Mouse (Mus musculus) right cerebral cortex, postnatal 4 days (tissue): Measurements from ENCODE around the gene Gm17651.

Experiments used
- DNase-seq: peaks from one replicate; pipeline ENCODE4 v3.0.0-alpha.2; 2022

The Gm17651 gene

GRCm38 (mm10) chr3:97674644-97675110 lies at the start of gene Gm17651:
TSS of gene Gm17651 (minus strand) at chr3:97674694.
- no peak for DNase-seq

GRCm38 (mm10) chr3:97719116-97719515 lies 44.6 kb upstream of the Gm17651 start:
- no peak for DNase-seq

DNA sequence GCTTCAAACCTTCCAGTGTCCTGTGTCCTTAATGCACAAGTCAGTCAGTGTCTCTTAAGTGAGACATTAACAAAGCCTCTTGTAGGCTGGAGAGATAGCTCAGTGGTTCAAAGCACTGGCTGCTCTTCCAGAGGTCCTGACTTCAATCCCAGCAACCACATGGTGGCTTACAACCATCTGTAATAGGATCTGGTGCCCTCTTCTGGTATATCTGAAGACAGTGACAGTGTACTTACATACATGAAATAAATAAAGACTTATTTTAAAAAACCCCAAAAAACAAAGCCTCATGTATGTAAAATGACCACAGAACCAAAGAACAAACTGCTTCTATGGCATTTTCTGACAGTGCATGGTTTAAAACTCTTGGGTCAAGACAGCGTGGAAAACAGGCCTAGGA lies 41.4 kb upstream of the Gm17651 start:
- DNase-seq: no peak

GRCm38 (mm10) chr3:97710881-97711280 lies 36.4 kb upstream of the Gm17651 start:
- no peak for DNase-seq

- no peak for DNase-seq
Measured at GRCm38 (mm10) chr3:97710134-97710533, 35.6 kb upstream of the Gm17651 start.

- no peak for DNase-seq
Measured at GRCm38 (mm10) chr3:97706561-97706960, 32.1 kb upstream of the Gm17651 start.

DNA sequence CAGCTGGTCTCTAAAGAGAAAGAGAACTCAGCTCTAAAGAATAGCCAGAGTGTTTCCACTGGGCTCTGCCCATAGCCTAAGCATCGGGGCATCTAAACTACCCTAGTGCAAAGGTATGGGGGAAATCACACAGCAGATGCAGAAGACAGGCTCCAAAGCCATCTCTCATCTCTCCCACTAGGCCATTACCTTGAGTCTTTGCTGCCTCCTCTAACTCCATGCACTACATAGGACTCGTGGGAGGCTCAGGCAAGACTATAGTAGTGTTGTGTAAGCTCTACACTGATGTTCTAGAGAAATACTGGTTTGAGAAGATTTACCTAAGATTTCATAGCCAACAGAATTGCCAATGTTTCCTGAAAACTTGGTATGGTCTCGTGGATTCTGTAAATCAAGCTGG lies 31.0 kb upstream of the Gm17651 start:
- no peak for DNase-seq

DNA sequence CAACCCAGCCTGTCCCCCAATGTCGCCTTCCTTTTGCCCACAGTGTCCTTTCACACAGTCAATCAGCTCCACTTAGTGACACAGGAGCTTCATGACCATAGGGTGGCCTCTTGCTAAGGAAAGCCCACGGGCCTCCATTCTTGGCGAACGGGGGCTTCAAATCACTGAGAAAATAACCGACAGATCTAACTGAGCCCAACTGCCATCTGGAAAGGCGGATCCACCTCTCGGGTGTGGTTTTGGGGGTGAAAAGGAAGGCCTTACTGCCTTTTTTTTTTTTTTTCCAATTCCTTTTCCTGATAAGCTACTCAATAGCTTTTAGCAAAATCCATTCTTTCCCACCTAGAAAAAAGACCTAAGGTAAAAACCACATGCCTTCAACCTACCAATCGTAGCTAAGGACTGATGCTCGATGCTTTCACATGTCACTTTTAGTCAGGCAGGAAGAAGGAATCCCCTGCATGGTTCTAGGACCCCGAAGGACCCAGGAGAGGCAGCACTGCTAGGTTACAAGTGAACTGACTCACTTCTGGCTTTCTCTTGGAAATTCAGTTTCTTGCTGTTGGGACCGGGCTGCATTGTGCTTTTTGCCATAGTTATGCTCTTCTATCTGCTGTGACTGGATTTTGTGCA lies 28.1 kb upstream of the Gm17651 start:
- no peak for DNase-seq

- DNase-seq: no peak
Measured at GRCm38 (mm10) chr3:97701198-97701597, 26.7 kb upstream of the Gm17651 start.

- DNase-seq: no peak
Measured at GRCm38 (mm10) chr3:97699061-97699460, 24.6 kb upstream of the Gm17651 start.

GRCm38 (mm10) chr3:97697291-97697690 lies 22.8 kb upstream of the Gm17651 start:
- DNase-seq: no peak

DNA sequence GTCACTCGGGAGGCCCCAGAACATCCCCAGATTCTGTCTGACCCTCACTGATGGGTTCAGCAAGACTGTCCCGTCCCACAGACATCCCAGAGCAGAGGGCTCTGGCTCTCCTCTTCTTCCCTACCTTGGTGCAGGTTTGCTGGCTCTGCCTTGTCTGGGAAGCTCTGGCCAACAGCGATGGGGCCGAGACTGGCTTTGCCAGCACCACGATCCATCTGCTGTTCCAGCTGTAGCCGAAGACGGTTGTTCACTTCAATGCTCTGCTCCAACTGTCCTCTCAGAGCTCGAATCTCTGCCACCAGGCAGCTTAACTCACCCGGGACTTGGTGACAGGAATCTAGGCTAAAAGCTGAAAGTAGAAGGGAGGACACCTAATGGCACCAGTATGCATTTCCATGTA lies 22.4 kb upstream of the Gm17651 start:
- DNase-seq: no peak

DNA sequence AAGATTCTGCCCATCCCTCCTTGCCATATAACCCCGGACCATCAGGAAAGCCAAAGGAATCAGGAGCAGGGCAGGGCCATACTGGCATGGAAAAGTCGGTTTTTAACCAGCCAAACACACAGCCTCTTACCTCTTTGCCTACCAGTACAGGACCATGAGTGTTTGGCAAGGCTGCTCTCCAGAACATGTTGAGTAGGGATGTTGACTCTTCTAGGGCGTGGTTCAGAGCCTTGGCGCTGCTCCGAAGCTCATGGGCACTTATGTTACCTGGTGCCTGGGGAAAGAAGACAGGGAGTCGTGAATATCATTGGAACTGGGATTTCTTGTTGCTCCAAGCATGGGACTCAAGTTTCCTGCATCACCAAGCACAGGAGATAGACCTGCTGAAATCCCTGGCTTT lies 19.3 kb upstream of the Gm17651 start:
- DNase-seq: no peak

GRCm38 (mm10) chr3:97691443-97692017 lies 17.0 kb upstream of the Gm17651 start:
- DNase-seq: no peak

DNA sequence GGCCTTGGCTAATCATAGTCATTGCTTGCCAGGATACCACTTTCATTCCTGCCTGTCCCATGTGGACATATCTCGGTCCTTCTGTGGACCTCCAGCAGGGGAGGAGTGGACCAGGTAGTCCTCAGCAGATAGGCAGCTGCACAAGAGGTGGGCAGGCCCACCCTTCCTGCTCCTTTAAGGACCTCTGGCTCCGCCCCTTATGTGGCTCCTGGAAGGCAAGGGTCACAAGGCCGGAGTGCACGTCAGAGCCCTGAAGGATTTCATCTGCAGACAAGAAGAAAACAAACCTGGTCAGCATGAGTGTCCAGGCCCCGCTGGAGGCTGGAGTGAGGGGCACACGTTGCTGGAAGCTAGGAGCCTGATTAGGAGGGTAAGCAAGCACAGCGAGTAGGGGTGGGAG lies 16.1 kb upstream of the Gm17651 start:
- no peak for DNase-seq

DNA sequence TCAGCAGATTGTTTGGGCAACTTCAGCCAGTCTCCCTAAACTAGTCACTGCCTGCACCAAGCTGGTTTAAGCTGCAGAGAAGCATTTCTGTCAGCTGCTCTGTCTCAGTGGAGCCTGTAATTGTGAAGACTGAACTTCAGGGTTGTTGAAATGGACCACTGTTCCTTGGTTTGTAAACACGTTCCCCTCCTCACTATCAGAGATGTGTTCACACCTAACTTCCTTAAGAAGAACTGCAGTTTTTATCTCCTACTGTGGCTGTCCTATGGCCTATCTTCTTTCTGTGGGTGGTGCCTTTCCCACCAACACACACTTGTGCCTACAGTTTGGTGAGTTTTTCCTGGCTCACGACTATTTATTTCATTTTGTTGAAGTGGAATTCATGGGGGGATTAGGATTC lies 14.8 kb upstream of the Gm17651 start:
- no peak for DNase-seq

DNA sequence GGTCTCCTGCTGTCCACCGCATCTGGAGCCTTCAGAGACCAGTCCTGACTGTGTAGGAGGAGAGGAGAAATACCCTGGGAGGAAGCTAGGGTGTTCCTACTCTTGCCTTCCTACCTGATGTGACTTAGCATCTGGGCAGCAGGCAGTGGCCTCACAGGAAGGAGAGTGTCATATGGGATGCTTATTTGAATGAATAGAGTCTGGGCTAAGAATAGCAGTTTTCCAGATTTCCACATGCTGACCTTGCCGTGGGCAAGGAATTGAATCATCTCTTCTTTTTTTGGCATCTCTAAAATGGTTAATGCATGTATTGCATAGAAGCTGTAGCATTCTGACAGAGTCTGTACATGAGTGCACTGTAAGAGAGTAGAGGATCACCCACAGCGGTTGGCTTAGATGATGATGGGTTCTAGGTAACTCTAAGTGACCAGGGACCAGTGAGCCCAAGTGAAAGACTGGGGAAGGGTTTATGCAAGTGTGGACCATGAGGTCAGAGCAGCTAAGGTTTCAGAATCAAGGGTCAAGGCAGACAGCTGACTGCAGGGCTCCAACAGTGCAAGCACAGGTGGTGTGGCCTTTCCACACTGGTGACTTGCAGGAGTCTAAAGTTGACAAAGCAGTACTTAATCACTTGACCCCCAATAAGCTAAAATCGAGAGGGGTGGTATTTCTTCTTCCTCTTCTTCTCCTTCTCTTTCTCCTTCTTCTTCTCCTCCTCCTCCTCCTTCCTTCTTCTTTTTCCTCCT lies 12.1 kb upstream of the Gm17651 start:
- no peak for DNase-seq

GRCm38 (mm10) chr3:97683560-97684195 lies 9.2 kb upstream of the Gm17651 start:
- no peak for DNase-seq

GRCm38 (mm10) chr3:97682576-97682975 lies 8.1 kb upstream of the Gm17651 start:
- no peak for DNase-seq

DNA sequence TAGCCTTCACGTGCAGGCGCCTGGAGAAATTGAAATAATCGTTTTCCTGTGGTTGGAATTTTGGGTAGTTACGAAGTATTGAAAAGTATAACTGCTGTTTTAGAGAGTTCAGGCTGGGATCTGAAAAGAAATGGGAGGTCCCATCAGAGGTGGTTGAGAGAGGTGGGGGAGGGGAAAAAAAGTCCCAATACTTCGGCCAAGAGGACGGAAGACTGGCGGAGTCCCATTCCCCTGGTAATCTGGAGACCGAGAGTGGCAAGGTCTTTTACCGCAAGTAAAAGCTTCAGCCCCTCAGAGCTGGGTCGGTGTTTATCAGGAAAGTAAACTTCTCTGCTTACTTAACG lies 7.6 kb upstream of the Gm17651 start:
- DNase-seq: no peak

GRCm38 (mm10) chr3:97681321-97682158 lies 7.0 kb upstream of the Gm17651 start:
- DNase-seq: peak; percentile 68

- DNase-seq: peak; percentile 84
Measured at GRCm38 (mm10) chr3:97680631-97681320, 6.3 kb upstream of the Gm17651 start.
